Mouse (Mus musculus) kidney, postnatal 0 days (tissue): Measurements from ENCODE around the gene Clstn1. TPM values are rescaled to one million over a fixed set of nuclear protein-coding genes. Genes with fewer than 3 reads are reported as not detected.

ENCODE experiments used
- ATAC-seq: fragments of 200-750 bp; cut with Nextera tagmentation; replicated peaks from 2 replicates; pipeline ENCODE4 v1.8.0; 2017; ENCODE audit warnings: low read depth, moderate number of reproducible peaks, moderate TSS enrichment, moderate library complexity; ENCODE audit not compliant: low FRiP score
- DNase-seq: peaks from one replicate; pipeline ENCODE4 v3.0.0-alpha.2; 2016; ENCODE audit warnings: low spot score
- H3K27ac ChIP-seq: fragments of 300-500 bp; sonication (generic); 2 replicates; pipeline ENCODE4 v1.5.1; 2014; ENCODE audit warnings: mild to moderate bottlenecking
- H3K27me3 ChIP-seq: fragments of 300-500 bp; sonication (generic); 2 replicates; pipeline ENCODE4 v1.6.1; 2014; ENCODE audit warnings: low read length, mixed read lengths; ENCODE audit not compliant: insufficient read depth
- H3K36me3 ChIP-seq: fragments of 300-500 bp; sonication (generic); 2 replicates; pipeline ENCODE4 v1.6.1; 2014; ENCODE audit warnings: low read length, mixed read lengths; ENCODE audit not compliant: insufficient read depth
- H3K4me1 ChIP-seq: fragments of 300-500 bp; sonication (generic); replicated peaks from 2 replicates; pipeline ENCODE4 v1.6.1; 2014; ENCODE audit warnings: antibody characterized with exemption, low read length, mixed read lengths; ENCODE audit not compliant: insufficient read depth
- H3K4me2 ChIP-seq: fragments of 300-500 bp; sonication (generic); 2 replicates; pipeline ENCODE4 v1.6.1; 2014; ENCODE audit warnings: mild to moderate bottlenecking, low read length, moderate library complexity, mixed read lengths
- H3K4me3 ChIP-seq: fragments of 300-500 bp; sonication (generic); replicated peaks from 2 replicates; pipeline ENCODE4 v1.5.1; 2014; ENCODE audit warnings: low read depth, low read length
- H3K9ac ChIP-seq: fragments of 300-500 bp; sonication (generic); 2 replicates; pipeline ENCODE4 v1.6.1; 2014; ENCODE audit warnings: low read depth, low read length
- H3K9me3 ChIP-seq: fragments of 300-500 bp; sonication (generic); replicated peaks from 2 replicates; pipeline ENCODE4 v1.6.1; 2016; ENCODE audit warnings: low read length, inconsistent platforms, mixed read lengths
- CTCF ChIP-seq: IDR thresholded peaks from 2 replicates; pipeline ENCODE4 v1.5.1; 2016; ENCODE audit warnings: antibody characterized with exemption, low read depth, mild to moderate bottlenecking, moderate library complexity
- WGBS: fragments of 180-500 bp; shearing (Covaris S2); extraction: QIAGEN DNeasy Blood & Tissue Kit; methylation state at CpG from one replicate; pipeline ENCODE4 v1.1.7; 2014; 5-methylcytosine and 5-hydroxymethylcytosine counted together
- polyA plus RNA-seq: library from polyadenylated mRNA; unstranded; fragments of >200 nt; fragmentation: Nextera tagmentation; extraction: Ambion mirVana; gene quantifications from 2 replicates; pipeline ENCODE4 v1.2.1, GENCODE M21; 2015

Clstn1 gene
- polyA plus RNA-seq, 1 experiment from 2014 or later: 43.9 TPM

DNA sequence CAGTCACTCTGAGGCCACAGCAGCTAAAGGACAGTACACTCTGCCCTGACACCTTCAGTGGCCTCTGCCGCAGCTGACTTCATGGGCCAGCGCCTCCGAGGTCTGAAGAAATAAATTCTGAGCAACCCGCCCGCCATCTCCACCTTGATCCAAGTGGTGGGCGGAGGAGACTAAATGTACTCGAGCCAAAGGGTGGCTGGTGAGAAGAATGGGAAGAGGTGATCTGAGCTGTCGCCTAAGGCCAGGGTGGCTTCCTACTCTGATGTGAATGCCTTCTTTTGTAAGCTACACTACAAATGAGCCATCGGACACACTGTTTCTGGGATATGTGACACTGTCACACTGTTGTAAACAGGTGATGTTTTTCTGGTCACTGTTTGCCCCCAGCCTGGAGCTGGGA is 59.5 kb downstream of the Clstn1 start:
- no peaks in the 10 kb centered on the region; the same call in 1 of the 2 replicates for H3K4me1 ChIP-seq
- no peak for TF ChIP-seq CTCF
- H3K27me3 ChIP-seq: no peaks in the 10 kb centered on the region
- no peak overlapping the region for H3K4me2 ChIP-seq
- no peak for DNase-seq
- no peak overlapping the region for H3K27ac ChIP-seq
- H3K9ac ChIP-seq: no peak overlapping the region
- H3K9me3 ChIP-seq: no peaks in the 10 kb centered on the region
- no peak overlapping the region for H3K4me3 ChIP-seq
- ATAC-seq: no peak
- WGBS: 49% methylated on average over 9 of the region's 9 CpGs
- H3K36me3 ChIP-seq: peaks cover 24% of the 10 kb centered on the region; the same call in 1 of the 2 replicates

- no peaks in the 10 kb centered on the region for H3K9me3 ChIP-seq
- DNase-seq (no peak), ATAC-seq (no peak)
- WGBS: 73% methylated on average over 20 of the region's 20 CpGs
- no peak for TF ChIP-seq CTCF
- no peak overlapping the region for H3K4me2 ChIP-seq
- no peaks in the 10 kb centered on the region for H3K27me3 ChIP-seq
- H3K36me3 ChIP-seq: peaks cover 24% of the 10 kb centered on the region; the same call in 1 of the 2 replicates
- no peak overlapping the region for H3K27ac ChIP-seq
- no peak overlapping the region for H3K4me3 ChIP-seq
- H3K9ac ChIP-seq: no peak overlapping the region
- no peaks in the 10 kb centered on the region for H3K4me1 ChIP-seq
Observed at GRCm38 (mm10) chr4:149648031-149648805, 62.0 kb downstream of the Clstn1 start.

- H3K36me3 ChIP-seq: peaks cover 19% of the 10 kb centered on the region; the same call in 1 of the 2 replicates
- ATAC-seq: peak; percentile 41; the same call in 1 of the 2 replicates
- H3K4me3 ChIP-seq: no peak overlapping the region
- DNase-seq: peak; percentile 83
- H3K9ac ChIP-seq: no peak overlapping the region
- no peak overlapping the region for H3K4me2 ChIP-seq
- H3K27ac ChIP-seq: no peak overlapping the region
- WGBS: 65% methylated on average over 22 of the region's 24 CpGs
- no peaks in the 10 kb centered on the region for H3K9me3 ChIP-seq
- peak; percentile 90 for TF ChIP-seq CTCF
- no peaks in the 10 kb centered on the region for H3K4me1 ChIP-seq
- no peaks in the 10 kb centered on the region for H3K27me3 ChIP-seq
Observed at GRCm38 (mm10) chr4:149650493-149651193, 64.4 kb downstream of the Clstn1 start.

GRCm38 (mm10) chr4:149654232-149654631 is 68.0 kb downstream of the Clstn1 start:
- TF ChIP-seq CTCF: peak; percentile 80
- DNase-seq (no peak), ATAC-seq (no peak)

DNA sequence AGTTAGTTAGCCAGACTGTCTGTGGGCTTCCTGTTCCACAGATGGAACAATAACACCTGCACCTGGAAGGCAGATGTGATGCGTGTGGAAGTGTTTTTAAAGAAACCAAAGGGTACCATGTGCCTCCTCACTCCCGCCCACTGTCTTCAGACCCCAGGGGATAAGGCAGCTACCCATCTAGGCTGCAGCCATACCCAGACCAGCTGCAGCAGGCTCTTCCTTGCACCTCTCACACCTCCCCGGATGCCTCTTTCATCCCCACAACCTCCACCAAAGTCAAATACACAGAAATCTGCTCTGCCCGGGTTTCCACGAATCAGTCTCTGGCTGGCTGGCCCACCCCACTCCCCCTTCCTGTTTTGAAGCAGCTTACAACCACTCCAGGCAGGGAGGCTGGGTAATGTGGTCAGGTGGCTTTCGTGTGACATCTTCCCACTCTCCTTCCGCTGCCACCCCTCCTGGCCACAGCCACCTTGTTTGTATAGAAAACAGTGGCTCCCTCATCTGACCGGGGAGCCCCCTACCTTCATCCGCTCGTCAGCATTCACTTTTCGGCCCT is 71.7 kb downstream of the Clstn1 start:
- no peak overlapping the region for H3K9ac ChIP-seq
- TF ChIP-seq CTCF: no peak
- no peaks in the 10 kb centered on the region for H3K9me3 ChIP-seq
- no peak overlapping the region for H3K4me3 ChIP-seq
- no peak for DNase-seq
- 83% methylated on average over 11 of the region's 11 CpGs for WGBS
- H3K4me1 ChIP-seq: no peaks in the 10 kb centered on the region
- H3K4me2 ChIP-seq: no peak overlapping the region
- no peak overlapping the region for H3K27ac ChIP-seq
- no peaks in the 10 kb centered on the region for H3K36me3 ChIP-seq
- no peaks in the 10 kb centered on the region for H3K27me3 ChIP-seq
- no peak for ATAC-seq

More at GRCm38 (mm10) chr4:149654232-149654631, 68.0 kb downstream of the Clstn1 start:
- no peaks in the 10 kb centered on the region for H3K9me3 ChIP-seq
- 0 out of 2 replicates have a peak, but pooled peaks cover 2% of the 10 kb centered on the region for H3K36me3 ChIP-seq
- no peak overlapping the region for H3K27ac ChIP-seq
- H3K9ac ChIP-seq: no peak overlapping the region
- H3K4me2 ChIP-seq: no peak overlapping the region
- H3K27me3 ChIP-seq: no peaks in the 10 kb centered on the region
- 89% methylated on average over 4 of the region's 4 CpGs for WGBS
- H3K4me3 ChIP-seq: no peak overlapping the region
- no peaks in the 10 kb centered on the region for H3K4me1 ChIP-seq

GRCm38 (mm10) chr4:149659495-149660116 is 73.3 kb downstream of the Clstn1 start:
- DNase-seq (no peak), ATAC-seq (no peak)
- WGBS: 73% methylated on average over 25 of the region's 25 CpGs
- Histone ChIP-seq H3K36me3 (no peaks in the 10 kb centered on the region), H3K9me3 (no peaks in the 10 kb centered on the region), H3K27ac (no peak overlapping the region), H3K4me2 (no peak overlapping the region), H3K4me1 (no peaks in the 10 kb centered on the region), H3K4me3 (no peak overlapping the region), H3K9ac (no peak overlapping the region), H3K27me3 (no peaks in the 10 kb centered on the region)
- no peak for TF ChIP-seq CTCF
